Mouse (Mus musculus) liver, embryonic 16.5 days (tissue): Measurements from ENCODE around the gene Prss32. TPM values are rescaled to one million over a fixed set of nuclear protein-coding genes. Genes with fewer than 3 reads are reported as not detected.
A peak's percentile ranks its signal among the peaks of the same experiment; 100 is the strongest.

ENCODE experiments used
- ATAC-seq: fragments of 200-750 bp; cut with Nextera tagmentation; 2 replicates; pipeline ENCODE4 v1.8.0; 2017; ENCODE audit warnings: low read depth, mild to moderate bottlenecking, moderate number of reproducible peaks, moderate library complexity
- H3K27ac ChIP-seq: fragments of 300-500 bp; sonication (generic); 2 replicates; pipeline ENCODE4 v1.5.1; 2014; ENCODE audit warnings: mild to moderate bottlenecking, low read length
- H3K27me3 ChIP-seq: fragments of 300-500 bp; sonication (generic); 2 replicates; pipeline ENCODE4 v1.6.1; 2014; ENCODE audit warnings: low read depth, low read length, mixed read lengths; ENCODE audit not compliant: control insufficient read depth, insufficient read depth
- H3K36me3 ChIP-seq: fragments of 300-500 bp; sonication (generic); 2 replicates; pipeline ENCODE4 v1.6.1; 2014; ENCODE audit warnings: mild to moderate bottlenecking; ENCODE audit not compliant: control insufficient read depth, insufficient read depth
- H3K4me1 ChIP-seq: fragments of 300-500 bp; sonication (generic); 2 replicates; pipeline ENCODE4 v1.6.1; 2014; ENCODE audit warnings: low read depth, low read length, mixed read lengths; ENCODE audit not compliant: control insufficient read depth
- H3K4me2 ChIP-seq: fragments of 300-500 bp; sonication (generic); 2 replicates; pipeline ENCODE4 v1.6.1; 2014; ENCODE audit warnings: low read depth, low read length, mixed read lengths
- H3K4me3 ChIP-seq: fragments of 300-500 bp; sonication (generic); 2 replicates; pipeline ENCODE4 v1.5.1; 2014; ENCODE audit warnings: low read depth, mild to moderate bottlenecking, low read length
- H3K9ac ChIP-seq: fragments of 300-500 bp; sonication (generic); 2 replicates; pipeline ENCODE4 v1.6.1; 2014; ENCODE audit warnings: low read depth, low read length
- H3K9me3 ChIP-seq: fragments of 300-500 bp; sonication (generic); replicated peaks from 2 replicates; pipeline ENCODE4 v1.6.1; 2016; ENCODE audit warnings: low read length; ENCODE audit not compliant: control insufficient read depth
- WGBS: fragments of 180-500 bp; shearing (Covaris S2); extraction: QIAGEN DNeasy Blood & Tissue Kit; methylation state at CpG from one replicate; pipeline ENCODE4 v1.1.7; 2014; ENCODE audit not compliant: insufficient replicate concordance; 5-methylcytosine and 5-hydroxymethylcytosine counted together
- polyA plus RNA-seq: library from polyadenylated mRNA; unstranded; fragments of >200 nt; fragmentation: Nextera tagmentation; extraction: Ambion mirVana; gene quantifications from 2 replicates; pipeline ENCODE4 v1.2.1, GENCODE M21; 2015

Prss32 gene
- polyA plus RNA-seq, result not detected in 2 replicates

GRCm38 (mm10) chr17:23843812-23844273 lies at the start of gene Prss32, which contains the start of gene Prss41:
Prss32 (plus strand) TSS chr17:23843855.
Prss41 (minus strand) TSS chr17:23844172.
- peak within 1 kb of the TSS; percentile 17 for H3K4me3 ChIP-seq
- no peaks in the 10 kb centered on the region for H3K27me3 ChIP-seq
- H3K4me2 ChIP-seq, result peak within 1 kb of the TSS; percentile 41
- H3K4me1 ChIP-seq, result no peaks in the 10 kb centered on the region; the same call in 1 of the 2 replicates
- H3K36me3 ChIP-seq, result no peaks in the 10 kb centered on the region
- 16% methylated on average over 19 of the region's 19 CpGs for WGBS
- H3K9me3 ChIP-seq, result no peaks in the 10 kb centered on the region
- H3K27ac ChIP-seq, result no peak within 1 kb of the TSS
- 0 out of 2 replicates have a peak, but pooled peaks have one; percentile 13 for ATAC-seq
- no peak within 1 kb of the TSS for H3K9ac ChIP-seq

GRCm38 (mm10) chr17:23795323-23795722 lies 48.3 kb upstream of the Prss32 start:
- Histone ChIP-seq H3K9me3 (no peaks in the 10 kb centered on the region), H3K9ac (no peak overlapping the region), H3K4me2 (no peak overlapping the region), H3K27ac (no peak overlapping the region), H3K4me1 (peaks cover 8% of the 10 kb centered on the region), H3K36me3 (no peaks in the 10 kb centered on the region), H3K4me3 (no peak overlapping the region), H3K27me3 (no peaks in the 10 kb centered on the region)
- 82% methylated on average over 8 of the region's 8 CpGs for WGBS
- no peak for ATAC-seq

- H3K36me3 ChIP-seq, result no peaks in the 10 kb centered on the region
- no peak for ATAC-seq
- WGBS, result 23% methylated on average over 7 of the region's 7 CpGs
- H3K4me3 ChIP-seq, result no peak overlapping the region
- no peak overlapping the region for H3K27ac ChIP-seq
- no peak overlapping the region for H3K9ac ChIP-seq
- H3K9me3 ChIP-seq, result no peaks in the 10 kb centered on the region
- no peak overlapping the region for H3K4me2 ChIP-seq
- peaks cover 3% of the 10 kb centered on the region for H3K4me1 ChIP-seq
- no peaks in the 10 kb centered on the region for H3K27me3 ChIP-seq
Observed at GRCm38 (mm10) chr17:23797316-23797715, 46.3 kb upstream of the Prss32 start.

GRCm38 (mm10) chr17:23801627-23802026 lies 42.0 kb upstream of the Prss32 start:
- no peaks in the 10 kb centered on the region for H3K27me3 ChIP-seq
- H3K27ac ChIP-seq, result no peak overlapping the region
- H3K4me1 ChIP-seq, result peaks cover 19% of the 10 kb centered on the region
- WGBS, result 85% methylated on average over 10 of the region's 10 CpGs
- H3K9ac ChIP-seq, result no peak overlapping the region
- peaks cover under 1% of the 10 kb centered on the region; the same call in 1 of the 2 replicates for H3K36me3 ChIP-seq
- H3K9me3 ChIP-seq, result no peaks in the 10 kb centered on the region
- no peak overlapping the region for H3K4me3 ChIP-seq
- H3K4me2 ChIP-seq, result no peak overlapping the region
- ATAC-seq, result no peak

- no peaks in the 10 kb centered on the region for H3K27me3 ChIP-seq
- H3K9me3 ChIP-seq, result no peaks in the 10 kb centered on the region
- H3K9ac ChIP-seq, result peak overlapping the region; percentile 99
- H3K4me2 ChIP-seq, result peak overlapping the region; percentile 88
- ATAC-seq, result peak; percentile 96
- peaks cover 24% of the 10 kb centered on the region for H3K4me1 ChIP-seq
- peak overlapping the region; percentile 99 for H3K4me3 ChIP-seq
- peak overlapping the region; percentile 99 for H3K27ac ChIP-seq
- peaks cover 11% of the 10 kb centered on the region for H3K36me3 ChIP-seq
- under 1% methylated on average over 60 of the region's 60 CpGs for WGBS
Observed at GRCm38 (mm10) chr17:23802746-23803365, 40.8 kb upstream of the Prss32 start.

GRCm38 (mm10) chr17:23803366-23804041 lies 40.2 kb upstream of the Prss32 start:
- peak overlapping the region; percentile 99 for H3K27ac ChIP-seq
- H3K4me3 ChIP-seq, result peak overlapping the region; percentile 99
- H3K9me3 ChIP-seq, result no peaks in the 10 kb centered on the region
- H3K36me3 ChIP-seq, result peaks cover 18% of the 10 kb centered on the region
- peak; percentile 72 for ATAC-seq
- peak overlapping the region; percentile 88 for H3K4me2 ChIP-seq
- under 1% methylated on average over 62 of the region's 83 CpGs for WGBS
- peaks cover 24% of the 10 kb centered on the region for H3K4me1 ChIP-seq
- H3K27me3 ChIP-seq, result no peaks in the 10 kb centered on the region
- peak overlapping the region; percentile 99 for H3K9ac ChIP-seq

- no peak for ATAC-seq
- no peaks in the 10 kb centered on the region for H3K27me3 ChIP-seq
- peak overlapping the region; percentile 88 for H3K4me2 ChIP-seq
- no peaks in the 10 kb centered on the region for H3K9me3 ChIP-seq
- H3K4me3 ChIP-seq, result peak overlapping the region; percentile 99
- H3K27ac ChIP-seq, result peak overlapping the region; percentile 99
- H3K4me1 ChIP-seq, result peaks cover 24% of the 10 kb centered on the region
- 1% methylated on average over 8 of the region's 8 CpGs for WGBS
- peaks cover 28% of the 10 kb centered on the region for H3K36me3 ChIP-seq
- H3K9ac ChIP-seq, result peak overlapping the region; percentile 99
Observed at GRCm38 (mm10) chr17:23804426-23805085, 39.1 kb upstream of the Prss32 start.

- no peaks in the 10 kb centered on the region for H3K27me3 ChIP-seq
- 81% methylated on average over 25 of the region's 25 CpGs for WGBS
- no peak overlapping the region for H3K27ac ChIP-seq
- no peak overlapping the region for H3K4me3 ChIP-seq
- no peak overlapping the region for H3K9ac ChIP-seq
- H3K9me3 ChIP-seq, result no peaks in the 10 kb centered on the region
- ATAC-seq, result no peak
- peaks cover 49% of the 10 kb centered on the region for H3K36me3 ChIP-seq
- peaks cover 21% of the 10 kb centered on the region for H3K4me1 ChIP-seq
- no peak overlapping the region for H3K4me2 ChIP-seq
Observed at GRCm38 (mm10) chr17:23806867-23807266, 36.8 kb upstream of the Prss32 start.
